Mouse (Mus musculus) neural tube, embryonic 13.5 days (tissue): ENCODE data around the gene Nek3. TPM values are rescaled to one million over a fixed set of nuclear protein-coding genes. Genes with fewer than 3 reads are reported as not detected.

ENCODE experiments used
- ATAC-seq: fragments of 200-750 bp; cut with Nextera tagmentation; 2 replicates; pipeline ENCODE4 v1.8.0; 2017; ENCODE audit warnings: low read depth, mild to moderate bottlenecking, moderate TSS enrichment, moderate library complexity
- H3K27ac ChIP-seq: fragments of 300-500 bp; sonication (generic); replicated peaks from 2 replicates; pipeline ENCODE4 v1.5.1; 2015; ENCODE audit warnings: moderate library complexity, mild to moderate bottlenecking, inconsistent platforms
- H3K27me3 ChIP-seq: fragments of 300-500 bp; sonication (generic); 2 replicates; pipeline ENCODE4 v1.6.1; 2015; ENCODE audit warnings: mild to moderate bottlenecking, inconsistent platforms
- H3K36me3 ChIP-seq: fragments of 300-500 bp; sonication (generic); 2 replicates; pipeline ENCODE4 v1.6.1; 2015; ENCODE audit warnings: mild to moderate bottlenecking, inconsistent platforms
- H3K4me1 ChIP-seq: fragments of 300-500 bp; sonication (generic); replicated peaks from 2 replicates; pipeline ENCODE4 v1.6.1; 2015; ENCODE audit warnings: inconsistent platforms
- H3K4me2 ChIP-seq: fragments of 300-500 bp; sonication (generic); 2 replicates; pipeline ENCODE4 v1.6.1; 2015; ENCODE audit warnings: inconsistent platforms, mild to moderate bottlenecking, moderate library complexity
- H3K4me3 ChIP-seq: fragments of 300-500 bp; sonication (generic); 2 replicates; pipeline ENCODE4 v1.5.1; 2015; ENCODE audit warnings: mild to moderate bottlenecking, inconsistent platforms
- H3K9ac ChIP-seq: fragments of 300-500 bp; sonication (generic); 2 replicates; pipeline ENCODE4 v1.6.1; 2015; ENCODE audit warnings: moderate library complexity, mild to moderate bottlenecking, inconsistent platforms
- H3K9me3 ChIP-seq: fragments of 300-500 bp; sonication (generic); 2 replicates; pipeline ENCODE4 v1.6.1; 2016; ENCODE audit warnings: inconsistent platforms
- WGBS: fragments of 180-500 bp; shearing (Covaris S2); methylation state at CpG from one replicate; pipeline ENCODE4 v1.1.7; 2015; 5-methylcytosine and 5-hydroxymethylcytosine counted together
- polyA plus RNA-seq: library from polyadenylated mRNA; unstranded; fragments of >200 nt; fragmentation: Nextera tagmentation; extraction: Ambion mirVana; gene quantifications from 2 replicates; pipeline ENCODE4 v1.2.1, GENCODE M21; 2015

Gene Nek3
- 8.3 and 9.1 TPM in 2 replicates for polyA plus RNA-seq

DNA sequence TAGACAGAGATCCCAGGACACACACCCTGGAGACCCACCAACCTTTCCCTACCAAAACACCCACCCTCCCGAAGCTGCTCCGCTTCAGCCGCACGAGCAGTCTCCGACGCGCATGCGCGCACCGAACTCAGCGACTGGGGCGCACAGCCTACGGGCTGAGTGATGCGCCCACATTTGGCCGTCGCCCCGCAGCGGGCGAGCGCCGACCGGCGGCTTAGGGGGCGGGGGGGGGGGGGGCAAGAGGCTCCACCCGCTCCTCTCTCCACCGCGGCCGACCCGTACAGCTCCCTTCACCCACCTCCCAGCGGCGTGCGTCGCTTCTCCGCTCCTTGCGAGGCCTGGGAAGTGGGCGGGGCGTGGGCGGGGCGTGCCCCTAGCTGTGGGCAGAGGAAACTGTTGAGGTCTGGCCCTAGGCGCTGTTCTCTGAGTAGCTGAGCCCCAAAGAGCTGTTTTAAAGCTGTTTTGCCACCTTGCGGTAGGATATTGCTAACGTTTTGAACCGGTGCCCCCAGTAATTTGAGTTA, at the start of gene Nek3:
Nek3 (minus strand) TSS at position 356 of the 524 bp plus-strand sequence.
- H3K36me3 ChIP-seq, result peaks cover 3% of the 10 kb centered on the region; the same call in 1 of the 2 replicates

GRCm38 (mm10) chr8:22214826-22215225, 48.6 kb upstream of the Nek3 start:
- Histone ChIP-seq H3K27me3 (no peaks in the 10 kb centered on the region), H3K4me3 (no peak overlapping the region), H3K9ac (no peak overlapping the region), H3K4me1 (no peaks in the 10 kb centered on the region), H3K9me3 (no peaks in the 10 kb centered on the region), H3K4me2 (no peak overlapping the region), H3K36me3 (peaks cover 80% of the 10 kb centered on the region), H3K27ac (no peak overlapping the region)
- no peak for ATAC-seq
- 97% methylated on average over 10 of the region's 10 CpGs for WGBS

More for the DNA sequence above, at the start of gene Nek3:
- peaks cover 13% of the 10 kb centered on the region for H3K4me1 ChIP-seq
- peak within 1 kb of the TSS; percentile 86 for H3K27ac ChIP-seq
- H3K9ac ChIP-seq, result peak within 1 kb of the TSS; percentile 76
- ATAC-seq, result peak; percentile 98
- peak within 1 kb of the TSS; percentile 60 for H3K4me3 ChIP-seq
- peak within 1 kb of the TSS; percentile 60 for H3K4me2 ChIP-seq
- no peaks in the 10 kb centered on the region for H3K27me3 ChIP-seq
- no peaks in the 10 kb centered on the region for H3K9me3 ChIP-seq
- 0% methylated on average over 30 of the region's 43 CpGs for WGBS

GRCm38 (mm10) chr8:22209012-22209411, 42.8 kb upstream of the Nek3 start:
- Histone ChIP-seq H3K36me3 (peaks cover 67% of the 10 kb centered on the region), H3K27ac (no peak overlapping the region), H3K9me3 (no peaks in the 10 kb centered on the region), H3K27me3 (no peaks in the 10 kb centered on the region), H3K4me2 (no peak overlapping the region), H3K4me1 (no peaks in the 10 kb centered on the region), H3K9ac (no peak overlapping the region), H3K4me3 (no peak overlapping the region)
- ATAC-seq, result no peak
- 78% methylated on average over 5 of the region's 5 CpGs for WGBS

DNA sequence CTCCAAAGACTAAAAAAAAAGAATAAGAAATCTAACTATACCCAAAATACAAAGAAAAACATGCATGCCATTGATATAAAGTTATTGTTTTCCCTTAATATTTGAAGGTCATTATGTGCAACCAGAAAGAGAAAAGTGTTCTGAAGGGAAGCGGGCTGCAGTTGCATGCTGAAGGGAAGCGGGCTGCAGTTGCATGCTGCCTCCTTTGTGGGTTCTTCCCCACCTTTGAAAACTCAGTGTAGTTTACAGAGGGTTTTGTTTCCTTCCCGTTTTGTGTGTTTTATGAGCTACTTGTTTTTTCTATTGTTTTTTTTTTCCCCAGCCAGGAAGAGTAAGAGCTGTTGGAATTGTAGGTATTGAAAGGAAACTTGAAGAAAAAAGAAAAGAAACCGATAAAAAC, 41.3 kb upstream of the Nek3 start:
- no peak for ATAC-seq
- 76% methylated on average over 4 of the region's 4 CpGs for WGBS
- no peaks in the 10 kb centered on the region for H3K27me3 ChIP-seq
- no peaks in the 10 kb centered on the region for H3K4me1 ChIP-seq
- no peaks in the 10 kb centered on the region for H3K9me3 ChIP-seq
- H3K27ac ChIP-seq, result no peak overlapping the region
- no peak overlapping the region for H3K4me3 ChIP-seq
- H3K9ac ChIP-seq, result no peak overlapping the region
- H3K4me2 ChIP-seq, result no peak overlapping the region
- peaks cover 67% of the 10 kb centered on the region for H3K36me3 ChIP-seq

DNA sequence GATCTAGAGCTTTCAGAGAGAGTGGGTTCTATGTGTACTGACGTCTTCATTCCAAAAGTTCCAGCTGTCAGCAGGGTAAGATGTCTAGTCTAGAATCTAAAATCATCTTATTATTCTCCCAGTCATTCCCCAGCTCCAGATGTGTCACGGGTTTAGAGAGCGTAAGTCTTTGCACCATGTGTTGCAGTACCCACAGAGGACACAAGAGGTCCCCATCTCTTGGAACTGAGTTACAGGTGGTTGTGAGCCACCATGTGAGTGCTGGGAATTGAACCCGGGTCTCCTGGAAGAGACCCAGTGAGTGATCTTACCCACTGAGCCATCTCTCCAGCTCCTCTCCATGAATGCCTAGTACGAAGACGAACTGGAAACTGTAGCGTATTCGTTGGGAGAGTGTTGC, 33.2 kb upstream of the Nek3 start:
- Histone ChIP-seq H3K36me3 (peaks cover 36% of the 10 kb centered on the region), H3K27ac (no peak overlapping the region), H3K4me2 (no peak overlapping the region), H3K4me3 (no peak overlapping the region), H3K9ac (no peak overlapping the region), H3K27me3 (no peaks in the 10 kb centered on the region), H3K9me3 (no peaks in the 10 kb centered on the region), H3K4me1 (peaks cover 13% of the 10 kb centered on the region)
- WGBS, result 97% methylated on average over 8 of the region's 8 CpGs
- ATAC-seq, result no peak

DNA sequence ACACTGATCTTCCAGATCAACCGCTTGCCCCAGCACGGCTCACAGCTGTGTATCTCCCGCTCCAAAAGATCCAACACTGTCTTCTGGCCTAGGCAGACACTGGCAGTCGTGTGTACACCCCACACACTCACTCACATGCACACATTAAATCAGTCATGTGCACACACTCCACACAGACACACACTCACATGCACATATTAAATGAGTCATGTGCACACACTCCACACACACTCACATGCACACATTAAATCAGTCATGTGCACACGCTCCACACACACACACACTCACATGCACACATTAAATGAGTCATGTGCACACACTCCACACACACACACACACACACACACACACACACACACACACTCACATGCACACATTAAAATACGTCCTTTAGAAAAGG, 31.7 kb upstream of the Nek3 start:
- Histone ChIP-seq H3K4me3 (no peak overlapping the region), H3K4me2 (no peak overlapping the region), H3K36me3 (peaks cover 25% of the 10 kb centered on the region), H3K4me1 (peaks cover 26% of the 10 kb centered on the region), H3K9ac (no peak overlapping the region), H3K27me3 (no peaks in the 10 kb centered on the region), H3K9me3 (no peaks in the 10 kb centered on the region), H3K27ac (no peak overlapping the region)
- WGBS, result 86% methylated on average over 6 of the region's 6 CpGs
- no peak for ATAC-seq

DNA sequence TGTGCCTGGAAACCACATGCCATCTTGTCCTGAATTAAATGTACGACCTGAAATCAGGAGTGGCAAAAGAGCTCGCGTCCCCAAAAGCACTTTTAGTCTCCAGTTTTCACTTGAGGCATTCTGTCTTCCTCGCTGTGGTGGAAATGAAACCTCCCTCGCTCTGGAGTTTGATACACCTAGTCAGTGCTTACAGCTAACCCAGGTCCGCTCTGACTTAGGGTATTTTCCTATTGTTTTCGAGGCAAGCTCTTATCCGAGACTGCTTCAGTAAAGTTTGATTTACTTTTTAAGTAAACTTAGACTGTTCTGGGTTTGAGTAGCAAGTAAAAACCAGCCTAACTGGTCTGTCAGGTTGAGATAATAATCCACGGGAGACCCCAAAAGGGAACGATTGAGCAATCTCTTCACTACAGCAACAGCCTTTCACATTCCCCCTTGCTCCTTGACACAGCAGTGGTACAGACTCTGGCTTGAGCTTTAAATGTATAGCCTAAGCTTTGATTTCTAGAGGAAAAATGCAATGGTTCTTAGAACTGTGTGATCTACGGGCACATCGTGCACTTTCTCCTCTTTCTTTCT, 27.3 kb upstream of the Nek3 start:
- H3K4me1 ChIP-seq, result peaks cover 26% of the 10 kb centered on the region
- no peaks in the 10 kb centered on the region for H3K9me3 ChIP-seq
- no peaks in the 10 kb centered on the region for H3K36me3 ChIP-seq
- H3K9ac ChIP-seq, result peak overlapping the region; percentile 90
- no peaks in the 10 kb centered on the region for H3K27me3 ChIP-seq
- 11% methylated on average over 12 of the region's 12 CpGs for WGBS
- peak overlapping the region; percentile 68 for H3K4me2 ChIP-seq
- H3K27ac ChIP-seq, result peak overlapping the region; percentile 96
- ATAC-seq, result peak; percentile 33; the same call in 1 of the 2 replicates
- H3K4me3 ChIP-seq, result peak overlapping the region; percentile 75

DNA sequence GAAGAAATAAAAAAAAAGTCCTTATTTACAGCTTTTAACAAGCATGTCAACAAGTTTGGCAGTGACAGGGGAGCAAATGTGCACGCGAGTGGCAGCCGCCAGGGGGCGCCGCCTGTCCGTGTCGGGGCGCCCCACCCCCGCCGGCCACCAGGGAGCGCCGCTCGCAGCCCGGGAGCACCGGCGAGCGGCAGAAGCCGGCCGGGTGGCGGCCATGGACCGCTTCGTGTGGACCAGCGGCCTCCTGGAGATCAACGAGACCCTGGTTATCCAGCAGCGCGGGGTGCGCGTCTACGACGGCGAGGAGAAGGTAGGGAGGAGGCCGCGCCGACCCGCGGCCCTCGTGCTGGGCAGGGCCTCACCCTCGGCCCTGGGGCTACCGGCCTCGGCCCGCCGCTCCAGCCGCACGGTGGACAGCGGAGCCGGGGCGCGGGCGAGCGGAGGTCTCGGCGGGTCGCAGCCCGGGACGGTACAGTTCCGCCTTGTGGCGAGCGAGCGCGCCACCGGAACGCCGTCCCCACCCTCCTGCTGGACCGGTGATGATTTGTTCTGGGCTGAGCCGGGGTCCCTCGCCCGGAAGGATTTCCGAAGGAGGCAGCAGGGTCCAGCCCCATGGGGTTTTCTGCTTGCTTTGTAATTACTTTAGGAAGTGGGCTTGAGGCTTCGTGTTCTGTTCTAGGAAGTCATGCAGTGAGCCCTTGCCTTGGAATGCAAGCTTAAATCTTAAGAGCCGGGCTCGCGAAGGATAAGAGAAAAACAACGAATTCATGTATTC, 26.6 kb upstream of the Nek3 start, which contains the start of gene Vps36:
Vps36 (plus strand) TSS at position 150 of the 772 bp plus-strand sequence.
- Histone ChIP-seq H3K27ac (peak within 1 kb of the TSS; percentile 96), H3K9ac (peak within 1 kb of the TSS; percentile 90), H3K27me3 (no peaks in the 10 kb centered on the region), H3K4me1 (peaks cover 26% of the 10 kb centered on the region), H3K36me3 (no peaks in the 10 kb centered on the region), H3K4me2 (peak within 1 kb of the TSS; percentile 68), H3K4me3 (peak within 1 kb of the TSS; percentile 75), H3K9me3 (no peaks in the 10 kb centered on the region)
- ATAC-seq, result peak; percentile 96
- WGBS, result under 1% methylated on average over 73 of the region's 73 CpGs

- peak within 1 kb of the TSS; percentile 69 for H3K4me3 ChIP-seq
- ATAC-seq, result peak; percentile 99
- peak within 1 kb of the TSS; percentile 80 for H3K27ac ChIP-seq
- peak within 1 kb of the TSS; percentile 70 for H3K4me2 ChIP-seq
- no peaks in the 10 kb centered on the region for H3K27me3 ChIP-seq
- peaks cover 19% of the 10 kb centered on the region for H3K4me1 ChIP-seq
- WGBS, result 3% methylated on average over 63 of the region's 63 CpGs
- H3K9ac ChIP-seq, result peak within 1 kb of the TSS; percentile 75
- H3K9me3 ChIP-seq, result no peaks in the 10 kb centered on the region
- no peaks in the 10 kb centered on the region for H3K36me3 ChIP-seq
Observed at GRCm38 (mm10) chr8:22185431-22186397, 19.5 kb upstream of the Nek3 start, which contains the start of gene Ckap2. TSS of gene Ckap2 (minus strand) at chr8:22185819.

DNA sequence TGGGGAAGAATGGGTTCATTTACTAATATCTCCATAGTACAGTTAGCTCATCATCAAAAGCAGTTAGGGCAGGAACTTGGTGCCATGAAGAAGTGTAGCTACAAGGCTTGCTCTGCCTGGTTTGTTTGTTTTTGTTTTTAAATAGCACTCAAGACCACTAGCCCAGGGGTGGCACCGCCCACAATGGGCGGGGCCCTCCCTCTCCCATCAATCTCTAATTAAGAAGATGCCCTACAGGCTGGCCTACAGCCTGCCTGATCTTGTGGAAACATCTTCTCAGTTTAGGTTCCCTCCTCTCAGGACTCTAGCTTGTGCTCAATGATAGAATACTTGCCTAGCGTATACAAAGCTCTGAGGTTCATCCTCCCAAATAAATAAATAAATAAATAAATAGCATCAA, 18.6 kb upstream of the Nek3 start:
- Histone ChIP-seq H3K36me3 (no peaks in the 10 kb centered on the region), H3K4me2 (peak overlapping the region; percentile 70), H3K4me1 (peaks cover 19% of the 10 kb centered on the region), H3K9ac (peak overlapping the region; percentile 75), H3K9me3 (no peaks in the 10 kb centered on the region), H3K27me3 (no peaks in the 10 kb centered on the region), H3K27ac (peak overlapping the region; percentile 80; the same call in 1 of the 2 replicates), H3K4me3 (peak overlapping the region; percentile 69)
- WGBS, result 2% methylated on average over 3 of the region's 3 CpGs
- ATAC-seq, result peak; percentile 36

DNA sequence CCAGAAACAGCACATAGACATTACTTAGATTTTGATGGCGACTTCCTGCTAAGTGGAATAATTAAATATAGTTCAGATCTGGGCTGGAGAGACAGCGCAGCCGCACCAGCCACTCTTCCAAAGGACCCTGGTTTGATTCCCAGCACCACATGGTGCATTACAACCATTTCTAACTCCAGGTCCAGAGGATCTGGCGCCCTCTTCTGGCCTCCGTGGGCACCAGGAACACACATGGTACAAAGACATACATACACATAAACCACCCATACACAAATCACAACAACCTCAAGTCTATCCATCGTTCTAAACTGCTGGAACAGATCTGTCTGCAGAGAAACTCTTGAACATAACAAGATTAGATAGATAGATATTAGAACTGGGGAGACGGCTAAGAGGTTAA, 9.7 kb upstream of the Nek3 start:
- Histone ChIP-seq H3K27ac (no peak overlapping the region), H3K36me3 (peaks cover 25% of the 10 kb centered on the region), H3K4me1 (no peaks in the 10 kb centered on the region), H3K27me3 (no peaks in the 10 kb centered on the region), H3K9ac (no peak overlapping the region), H3K9me3 (no peaks in the 10 kb centered on the region; the same call in 1 of the 2 replicates), H3K4me2 (no peak overlapping the region), H3K4me3 (no peak overlapping the region)
- WGBS, result 97% methylated on average over 7 of the region's 7 CpGs
- ATAC-seq, result no peak
